Mouse (Mus musculus) regulatory T cell (primary cell): Measurements from ENCODE around the gene Slc24a1.

Experiments
- in situ Hi-C: fragments of 300-600 bp; cut with MboI, MseI; formaldehyde crosslinking; loops from one replicate; pipeline ENCODE4 v1.15.1; 2025; ENCODE audit warnings: high pct_unique_total_duplicates

The Slc24a1 gene

GRCm38 (mm10) chr9:64937491-64937890 lies 13.9 kb downstream of the Slc24a1 start:
- in situ Hi-C loops = no loop called here

- in situ Hi-C loops = no loop called here
Measured at GRCm38 (mm10) chr9:64936508-64936907, 14.9 kb downstream of the Slc24a1 start.

- in situ Hi-C loops = no loop called here
Measured at GRCm38 (mm10) chr9:64934015-64934754, 17.2 kb downstream of the Slc24a1 start.

GRCm38 (mm10) chr9:64931751-64932610 lies 19.4 kb downstream of the Slc24a1 start:
- in situ Hi-C loops = no loop called here

GRCm38 (mm10) chr9:64930256-64930655 lies 21.2 kb downstream of the Slc24a1 start:
- in situ Hi-C loops = no loop called here

- in situ Hi-C loops = no loop called here
Measured at GRCm38 (mm10) chr9:64926201-64926991, 25.0 kb downstream of the Slc24a1 start.

DNA sequence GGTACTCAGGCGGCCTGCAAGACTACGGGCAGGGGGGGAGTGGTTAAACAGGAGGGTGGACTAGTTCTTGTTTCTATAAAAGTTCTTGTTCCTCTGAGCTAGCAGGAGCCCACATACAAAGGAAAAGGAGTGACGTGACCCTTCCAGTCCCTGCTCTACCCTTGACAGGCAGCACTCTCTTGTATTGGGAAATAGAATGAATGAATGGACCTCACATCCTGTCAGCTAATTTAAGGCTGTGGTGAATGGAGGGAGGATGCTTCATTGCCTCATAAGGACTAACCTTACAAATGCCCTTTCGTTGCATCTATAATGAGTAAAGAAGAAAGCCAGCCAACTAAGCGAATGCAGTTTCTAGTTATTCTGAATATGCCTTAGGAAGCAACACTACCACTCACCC lies 25.6 kb downstream of the Slc24a1 start:
- in situ Hi-C loops = no loop called here

GRCm38 (mm10) chr9:64918560-64918959 lies 32.8 kb downstream of the Slc24a1 start:
- in situ Hi-C loops = no loop called here

GRCm38 (mm10) chr9:64914629-64915028 lies 36.8 kb downstream of the Slc24a1 start:
- in situ Hi-C loops = no loop called here

DNA sequence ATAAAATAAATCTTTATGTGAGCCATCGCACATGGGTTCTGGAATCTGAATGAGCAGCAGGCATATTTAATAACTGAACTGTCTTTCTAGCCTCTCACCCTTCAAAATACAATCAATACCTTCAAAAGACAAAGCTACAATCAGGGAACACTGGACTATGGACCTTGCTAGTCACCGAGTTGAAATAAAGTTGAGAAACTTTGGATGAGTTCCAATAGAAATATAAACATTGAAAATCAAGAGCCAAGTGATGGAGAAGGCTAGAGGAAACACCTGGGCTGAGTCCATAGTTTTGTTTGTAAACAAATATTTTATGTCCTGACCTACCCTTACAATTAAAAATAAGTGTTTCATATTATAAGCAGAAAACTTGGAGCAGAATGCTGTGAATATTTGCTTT lies 37.4 kb downstream of the Slc24a1 start:
- in situ Hi-C loops = no loop called here

DNA sequence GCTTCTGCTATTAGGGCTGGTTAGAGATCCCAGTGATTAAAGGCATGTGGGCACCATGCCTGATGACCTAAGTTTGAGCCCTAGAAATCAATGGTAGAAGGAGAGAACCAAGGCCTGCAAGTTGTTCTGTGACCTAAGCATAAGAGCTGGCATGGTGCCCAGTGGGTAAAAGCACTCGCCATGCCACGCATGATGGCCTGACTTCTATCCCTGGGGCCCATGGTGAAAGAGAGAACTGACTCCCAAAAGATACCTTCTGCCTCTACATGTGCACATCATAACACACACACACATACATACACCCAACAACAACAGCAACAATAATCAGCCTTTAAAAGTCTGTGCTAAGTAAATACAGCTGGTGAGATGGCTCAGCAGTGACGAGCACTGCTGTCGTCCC lies 38.0 kb downstream of the Slc24a1 start:
- in situ Hi-C loops = no loop called here

DNA sequence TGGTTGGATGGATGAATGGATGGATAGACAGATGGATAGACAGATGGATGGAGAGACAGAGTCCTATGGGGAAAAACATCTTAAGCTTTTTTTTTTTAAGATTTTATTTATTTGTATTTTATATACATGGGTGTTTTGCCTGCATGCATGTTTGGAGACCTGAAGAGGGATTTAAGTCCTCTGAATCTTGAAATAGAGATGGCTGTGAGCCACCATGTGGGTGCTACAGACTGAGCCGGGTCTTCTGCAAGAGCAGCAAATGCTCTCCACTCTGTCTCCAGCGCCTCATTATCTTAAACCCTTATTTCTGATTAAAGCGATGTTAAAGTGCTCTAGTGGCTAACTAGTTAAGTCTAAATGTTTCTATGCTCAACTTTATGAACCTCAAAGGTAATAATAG lies 44.0 kb downstream of the Slc24a1 start:
- in situ Hi-C loops = no loop called here

DNA sequence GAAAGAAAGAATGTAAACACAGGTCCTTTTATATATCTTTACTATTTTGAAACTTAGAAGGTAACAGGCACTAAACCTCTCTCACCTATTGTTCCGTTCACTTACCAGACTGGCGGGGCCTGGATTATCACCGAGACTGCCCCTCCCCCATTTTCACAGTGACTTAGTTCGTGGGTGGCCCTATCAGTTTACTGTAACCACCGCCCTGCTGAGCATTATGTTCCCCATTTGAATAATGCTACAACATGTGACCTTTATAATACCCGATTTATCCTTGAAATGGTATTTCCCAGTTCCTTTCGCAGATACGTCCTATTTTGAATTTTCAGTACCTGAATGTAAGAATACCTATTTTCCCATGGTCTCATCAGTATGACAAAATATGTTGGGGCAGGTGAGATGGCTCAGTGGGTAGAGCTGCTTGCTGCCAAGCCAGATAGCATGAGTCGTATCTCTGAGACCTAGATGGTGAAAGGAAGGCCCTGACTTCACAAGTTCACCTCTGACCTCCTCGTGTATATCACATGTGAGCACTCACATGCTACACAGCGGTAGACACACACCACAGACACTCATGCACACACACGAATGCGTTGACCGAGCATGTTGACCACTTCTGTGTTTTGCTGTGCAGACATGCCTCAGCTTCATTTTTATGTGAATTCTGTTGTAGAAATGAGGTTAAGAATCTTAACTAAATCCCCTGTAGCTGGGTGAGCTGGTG lies 46.3 kb downstream of the Slc24a1 start:
- in situ Hi-C loops = no loop called here

GRCm38 (mm10) chr9:64903386-64903785 lies 48.0 kb downstream of the Slc24a1 start:
- in situ Hi-C loops = no loop called here

DNA sequence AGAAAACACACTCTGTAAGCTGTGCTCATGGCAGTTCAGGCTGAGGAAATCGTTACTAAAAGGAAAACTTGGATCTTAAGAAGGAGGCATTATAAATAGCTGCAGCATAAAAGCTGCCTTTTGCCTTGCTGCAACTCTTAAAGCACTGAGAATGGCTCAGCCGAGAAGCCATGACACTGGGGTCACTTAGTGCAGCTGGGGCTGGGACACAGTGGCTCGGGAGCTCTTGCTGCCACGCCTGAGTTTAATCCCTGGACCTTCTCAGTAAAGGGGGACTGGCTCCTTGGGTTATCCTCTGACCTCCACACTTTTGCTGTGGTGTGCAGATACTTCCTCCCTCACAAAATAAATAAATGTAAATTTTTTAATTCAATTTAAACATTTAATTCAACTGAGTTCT lies 48.5 kb downstream of the Slc24a1 start:
- in situ Hi-C loops = no loop called here

- in situ Hi-C loops = no loop called here
Measured at GRCm38 (mm10) chr9:64896605-64897004, 54.8 kb downstream of the Slc24a1 start.

DNA sequence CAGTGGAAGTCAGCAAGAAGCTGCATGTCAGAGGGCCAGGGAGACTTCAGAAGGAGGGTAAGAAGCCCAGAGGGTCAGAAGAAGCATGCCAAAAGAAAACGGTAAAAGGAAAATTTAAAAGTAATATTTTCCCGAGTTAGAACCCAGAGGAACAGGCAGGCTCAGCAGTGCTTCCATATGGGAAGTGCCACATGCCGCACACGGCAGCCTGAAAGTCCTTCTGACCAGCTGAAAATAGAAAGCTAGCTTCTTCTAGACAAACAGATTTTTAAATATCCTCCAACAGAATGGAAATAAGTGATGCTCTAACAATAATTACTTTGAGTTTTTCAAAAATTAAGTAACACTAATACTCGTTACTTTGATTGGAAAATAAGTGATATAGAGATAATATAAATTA lies 65.4 kb downstream of the Slc24a1 start:
- in situ Hi-C loops = no loop called here
